ENCODE assay signal across 8 mouse cellular contexts in genomic region chr15:96710352-96711114, GRCm38 (mm10). TPM values are rescaled to one million over a fixed set of nuclear protein-coding genes. Genes with fewer than 3 reads are reported as not detected.
DNase-seq lines count a peak whose midpoint lies in the region; ATAC-seq lines count a peak whose summit lies in the region.

No protein-coding gene starts in this region.

- H3K9ac ChIP-seq in heart, embryonic 13.5 days = peak overlapping the region; percentile 95
- peak overlapping the region; percentile 89 for H3K9ac ChIP-seq in liver, embryonic 15.5 days

- H3K27ac ChIP-seq in heart, embryonic 13.5 days (replicated peaks) = peak overlapping the region; percentile 97
- H3K27ac ChIP-seq in hindbrain, embryonic 10.5 days = peak overlapping the region; percentile 98
- peak overlapping the region; percentile 93 for H3K27ac ChIP-seq in liver, embryonic 15.5 days (replicated peaks)

- peak overlapping the region; percentile 80 for H3K4me2 ChIP-seq in heart, embryonic 13.5 days
- peak overlapping the region; percentile 100 for H3K4me2 ChIP-seq in liver, embryonic 15.5 days

- H3K36me3 ChIP-seq in heart, embryonic 13.5 days = no peaks in the 10 kb centered on the region
- no peaks in the 10 kb centered on the region for H3K36me3 ChIP-seq in hindbrain, embryonic 10.5 days
- no peaks in the 10 kb centered on the region for H3K36me3 ChIP-seq in liver, embryonic 15.5 days (replicated peaks)

- H3K4me3 ChIP-seq in heart, embryonic 13.5 days = peak overlapping the region; percentile 58
- peak overlapping the region; percentile 71 for H3K4me3 ChIP-seq in hindbrain, embryonic 10.5 days
- H3K4me3 ChIP-seq in liver, embryonic 15.5 days (replicated peaks) = peak overlapping the region; percentile 83

- H3K4me1 ChIP-seq in heart, embryonic 13.5 days = peaks cover 19% of the 10 kb centered on the region
- peaks cover 26% of the 10 kb centered on the region for H3K4me1 ChIP-seq in hindbrain, embryonic 10.5 days (replicated peaks)
- peaks cover 34% of the 10 kb centered on the region for H3K4me1 ChIP-seq in liver, embryonic 15.5 days (replicated peaks)

- H3K27me3 ChIP-seq in heart, embryonic 13.5 days (replicated peaks) = no peaks in the 10 kb centered on the region
- H3K27me3 ChIP-seq in hindbrain, embryonic 10.5 days (ENCODE audit: insufficient read depth, poor library complexity, severe bottlenecking) = no peaks in the 10 kb centered on the region
- H3K27me3 ChIP-seq in liver, embryonic 15.5 days = no peaks in the 10 kb centered on the region

- WGBS in heart, embryonic 13.5 days = 41% methylated on average over 15 of the region's 15 CpGs
- WGBS in hindbrain, embryonic 10.5 days = 40% methylated on average over 15 of the region's 15 CpGs
- 24% methylated on average over 15 of the region's 15 CpGs for WGBS in liver, embryonic 15.5 days (ENCODE audit: insufficient replicate concordance)

- DNase-seq in heart, postnatal 4 days = no peak
- peak; percentile 66 for DNase-seq in adipocyte (ENCODE audit: low spot score)
- no peak for DNase-seq in hindbrain, embryonic 10.5 days (ENCODE audit: low spot score)
- DNase-seq in left cerebral cortex, postnatal 10 days (ENCODE audit: extremely low spot score in 1 of 2, low spot score in 2 of 2) = no peak
- no peak for DNase-seq in gastrocnemius, postnatal 4 days (ENCODE audit: low spot score in 2 of 2)

- H3K9me3 ChIP-seq in heart, embryonic 13.5 days = no peaks in the 10 kb centered on the region
- no peaks in the 10 kb centered on the region for H3K9me3 ChIP-seq in hindbrain, embryonic 10.5 days
- no peaks in the 10 kb centered on the region for H3K9me3 ChIP-seq in liver, embryonic 15.5 days (replicated peaks)

- ATAC-seq in heart, embryonic 13.5 days (ENCODE audit: extremely low read depth, insufficient number of reproducible peaks, low FRiP score, low TSS enrichment) = no peak
- no peak for ATAC-seq in liver, embryonic 15.5 days (ENCODE audit: insufficient read depth)
- no peak for ATAC-seq in CD4-positive, CD25-positive, alpha-beta regulatory T cell, adult 4 months

- intact Hi-C loops in left cerebral cortex, postnatal 10 days (cut with DNase I) = no loop called here

RNA-seq across cellular contexts. Expression of gene Slc38a2, which starts 11.0 kb away (rescaled TPM):
- polyA plus RNA-seq in heart, embryonic 13.5 days (2015; fragmentation: Nextera tagmentation; extraction: Ambion mirVana) = 115 and 119 TPM in 2 replicates
- total RNA-seq in heart, postnatal 4 days (2021) = 100 to 1,000 TPM; 359 to 377 TPM
- polyA plus RNA-seq in hindbrain, embryonic 10.5 days (2016; fragmentation: Nextera tagmentation; extraction: Ambion mirVana) = 135 and 156 TPM in 2 replicates
- 33.8 and 33.9 TPM in 2 replicates for polyA plus RNA-seq in liver, embryonic 15.5 days (2015; fragmentation: Nextera tagmentation; extraction: Ambion mirVana)
- 10 to 100 TPM; 69.3 to 72.2 TPM for total RNA-seq in left cerebral cortex, postnatal 10 days (2021)
- polyA plus RNA-seq in CD4-positive, CD25-positive, alpha-beta regulatory T cell, adult 4 months (2017; shearing (Covaris generic)) = 10 to 100 TPM; 34.6 to 44.7 TPM
- total RNA-seq in gastrocnemius, postnatal 4 days (2021) = 100 to 1,000 TPM in 1 of 2 experiments, 10 to 100 TPM in 1; 80.6 to 101 TPM
